Mouse (Mus musculus) kidney, adult 2 months (tissue): Measurements from ENCODE around the gene Alk.

ENCODE experiments used
- CTCF ChIP-seq: fragments of 200-500 bp; conservative IDR thresholded peaks from 2 replicates; pipeline ENCODE4 v1.5.1; 2011; ENCODE audit warnings: low read depth, mild to moderate bottlenecking, control low read depth, low read length, moderate library complexity, mixed read lengths; ENCODE audit not compliant: insufficient read depth, insufficient read length
- POLR2A ChIP-seq: fragments of 200-500 bp; IDR thresholded peaks from one replicate; pipeline ENCODE4 v1.6.1; 2011; ENCODE audit warnings: low read depth, low read length, control low read depth

GRCm38 (mm10) chr17:71914541-71914940 is 689.9 kb downstream of the Alk start:
- TF ChIP-seq CTCF (no peak), POLR2A (no peak)
